Mouse (Mus musculus): ENCODE results near the gene Hbq1b. TPM values are rescaled to one million over a fixed set of nuclear protein-coding genes. Genes with fewer than 3 reads are reported as not detected.
"Not testable (repeated sequence)": the region's sequence is repeated elsewhere in the genome, so short reads cannot be mapped to it uniquely, and the experiment has no call there.

Hbq1b gene
- total RNA-seq, 2 experiments from 2014 or later = not detected

GRCm38 (mm10) chr11:32267964-32268363, 18.8 kb upstream of the Hbq1b start:
- DNase-seq = no peak

GRCm38 (mm10) chr11:32268952-32269351, 17.8 kb upstream of the Hbq1b start:
- no peak for DNase-seq

GRCm38 (mm10) chr11:32271178-32271577, 15.6 kb upstream of the Hbq1b start:
- no peak for DNase-seq

GRCm38 (mm10) chr11:32276347-32276746, 10.4 kb upstream of the Hbq1b start, which contains the start of gene Hba-x:
Gene Hba-x (plus strand): TSS chr11:32276400.
- DNase-seq = no peak

- DNase-seq = no peak
Measured at GRCm38 (mm10) chr11:32277736-32278457, 8.9 kb upstream of the Hbq1b start.

- no peak for DNase-seq
Measured at GRCm38 (mm10) chr11:32278458-32278957, 8.3 kb upstream of the Hbq1b start.

- no peak for DNase-seq
Measured at GRCm38 (mm10) chr11:32280646-32281045, 6.1 kb upstream of the Hbq1b start.

- DNase-seq = no peak
Measured at GRCm38 (mm10) chr11:32281416-32282144, 5.2 kb upstream of the Hbq1b start.

- DNase-seq = not testable (repeated sequence)
Measured at GRCm38 (mm10) chr11:32283091-32283777, 3.5 kb upstream of the Hbq1b start, which contains the start of gene Hba-a1. Gene Hba-a1 (plus strand): TSS chr11:32283511.

GRCm38 (mm10) chr11:32284582-32284981, 2.2 kb upstream of the Hbq1b start:
- DNase-seq = not testable (repeated sequence)

GRCm38 (mm10) chr11:32285031-32285775, 1.6 kb upstream of the Hbq1b start:
- DNase-seq = no peak

- not testable (repeated sequence) for DNase-seq
Measured at GRCm38 (mm10) chr11:32285887-32286286, 878 bp upstream of the Hbq1b start.

- no peak for DNase-seq
Measured at GRCm38 (mm10) chr11:32287493-32287825, 694 bp downstream of the Hbq1b start.

- not testable (repeated sequence) for DNase-seq
Measured at GRCm38 (mm10) chr11:32292819-32293218, 6.1 kb downstream of the Hbq1b start.

GRCm38 (mm10) chr11:32293479-32293878, 6.7 kb downstream of the Hbq1b start:
- not testable (repeated sequence) for DNase-seq

GRCm38 (mm10) chr11:32296203-32296602, 9.4 kb downstream of the Hbq1b start, which contains the start of gene Hba-a2:
Gene Hba-a2 (plus strand): TSS chr11:32296489.
- not testable (repeated sequence) for DNase-seq

GRCm38 (mm10) chr11:32297417-32297816, 10.7 kb downstream of the Hbq1b start:
- DNase-seq = not testable (repeated sequence)

- DNase-seq = no peak
Measured at GRCm38 (mm10) chr11:32297866-32298531, 11.2 kb downstream of the Hbq1b start.

- DNase-seq = no peak
Measured at GRCm38 (mm10) chr11:32298532-32298918, 11.8 kb downstream of the Hbq1b start.

- peak; percentile 59 to 71 for DNase-seq
Measured at GRCm38 (mm10) chr11:32299865-32300264, 13.1 kb downstream of the Hbq1b start, which contains the start of gene Hbq1a. Gene Hbq1a (plus strand): TSS chr11:32300069.
